Mouse (Mus musculus): ENCODE measurements around the gene Foxo3. TPM values are rescaled to one million over a fixed set of nuclear protein-coding genes. Genes with fewer than 3 reads are reported as not detected.

Foxo3 gene
- total RNA-seq, 2 experiments from 2014 or later: 29.4 to 33.1 TPM

DNA sequence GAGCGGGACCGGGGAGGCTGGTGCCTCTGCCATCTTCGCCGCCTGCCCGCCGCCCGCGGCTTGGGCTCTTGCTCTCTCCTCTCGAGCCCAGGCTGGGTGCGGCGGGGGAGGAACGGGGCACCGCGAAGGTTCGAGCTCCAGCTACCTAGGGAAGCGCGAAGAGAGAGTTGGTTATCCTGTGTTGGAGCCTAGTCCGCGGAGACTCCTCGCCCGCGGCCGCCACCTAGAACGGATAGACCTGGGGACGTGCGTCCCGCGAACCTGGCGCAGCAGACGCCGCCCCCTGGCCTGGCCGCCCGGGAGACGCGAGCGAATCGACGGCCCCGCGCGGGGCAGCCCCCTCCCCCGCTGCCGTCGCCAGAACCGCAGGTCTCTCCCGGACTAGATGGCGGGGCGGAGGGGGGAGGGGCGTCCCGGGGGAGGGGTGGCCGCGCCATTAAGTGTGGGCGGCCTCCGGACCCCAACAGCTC, 1.1 kb downstream of the Foxo3 start:
- DNase-seq: peak; percentile 56

DNA sequence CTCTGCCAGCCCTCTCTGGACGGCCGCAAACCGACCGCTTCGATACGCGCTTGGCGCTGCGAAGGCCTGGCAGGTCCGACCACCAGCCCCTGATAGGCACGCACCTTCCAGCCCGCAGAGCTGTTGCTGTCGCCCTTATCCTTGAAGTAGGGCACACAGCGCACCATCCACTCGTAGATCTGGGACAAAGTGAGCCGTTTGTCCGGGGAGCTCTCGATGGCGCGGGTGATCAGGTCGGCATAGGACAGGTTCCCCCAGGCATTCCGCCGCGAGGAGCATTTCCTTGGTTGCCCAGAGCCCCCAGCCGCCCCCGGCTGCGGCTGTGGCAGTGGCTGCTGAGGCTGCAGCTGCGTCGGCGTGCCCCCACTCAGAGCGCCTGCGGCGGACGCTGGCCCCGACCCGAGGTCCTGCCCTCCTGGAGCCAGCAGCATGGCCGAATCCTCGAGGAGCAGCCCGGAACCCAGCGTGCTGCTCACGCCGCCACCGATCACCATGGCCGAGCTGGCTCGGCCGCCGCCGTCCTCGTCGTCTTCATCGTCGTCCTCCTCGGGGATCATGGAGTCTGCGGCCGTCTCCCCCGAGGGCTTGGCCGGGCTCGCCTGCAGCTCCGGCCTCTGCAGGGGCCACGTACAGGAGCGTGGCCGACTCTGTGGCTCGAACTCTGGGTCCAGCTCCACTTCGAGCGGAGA, 1.7 kb downstream of the Foxo3 start:
- DNase-seq: peak; percentile 34

GRCm38 (mm10) chr10:42273760-42274691, 2.5 kb downstream of the Foxo3 start:
- peak; percentile 26 for DNase-seq

- no peak for DNase-seq
Measured at GRCm38 (mm10) chr10:42273403-42273759, 3.2 kb downstream of the Foxo3 start.

DNA sequence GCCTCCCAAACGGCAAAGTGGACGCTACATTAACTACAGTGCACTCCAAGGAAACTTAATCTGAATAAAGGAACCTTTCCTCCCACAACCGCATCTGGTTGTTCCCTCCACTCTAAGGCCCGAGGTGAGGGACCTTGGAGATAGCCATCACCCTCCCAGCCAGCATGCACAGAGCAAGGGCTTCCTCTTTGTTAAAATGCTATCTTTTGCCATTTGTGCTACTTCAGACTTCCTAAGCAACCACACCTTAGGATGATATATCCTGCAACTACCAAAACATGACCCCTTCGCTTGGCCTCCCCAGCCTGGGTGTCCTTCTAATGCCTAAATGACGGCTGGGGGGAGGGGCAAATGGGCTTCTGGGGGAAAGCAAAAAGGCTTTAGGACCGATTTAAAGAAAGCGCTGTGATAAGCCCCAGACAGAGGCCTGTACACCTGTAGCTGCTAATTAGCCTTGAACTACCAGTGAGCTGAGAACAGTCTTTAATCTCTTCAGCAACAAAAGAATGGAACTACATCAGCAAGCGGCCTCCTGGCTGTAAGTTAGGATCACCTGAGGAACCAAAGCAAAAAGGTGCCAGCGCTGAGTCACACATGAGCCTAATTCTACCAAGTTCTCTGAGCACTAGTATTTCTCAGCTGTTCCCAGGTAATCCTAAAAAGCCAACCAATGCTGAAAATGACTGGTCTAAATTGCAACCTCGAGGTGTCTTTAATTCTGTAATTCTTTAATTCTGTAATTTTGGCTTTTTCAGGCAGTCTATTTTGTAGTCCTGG, 4.9 kb downstream of the Foxo3 start:
- no peak for DNase-seq

DNA sequence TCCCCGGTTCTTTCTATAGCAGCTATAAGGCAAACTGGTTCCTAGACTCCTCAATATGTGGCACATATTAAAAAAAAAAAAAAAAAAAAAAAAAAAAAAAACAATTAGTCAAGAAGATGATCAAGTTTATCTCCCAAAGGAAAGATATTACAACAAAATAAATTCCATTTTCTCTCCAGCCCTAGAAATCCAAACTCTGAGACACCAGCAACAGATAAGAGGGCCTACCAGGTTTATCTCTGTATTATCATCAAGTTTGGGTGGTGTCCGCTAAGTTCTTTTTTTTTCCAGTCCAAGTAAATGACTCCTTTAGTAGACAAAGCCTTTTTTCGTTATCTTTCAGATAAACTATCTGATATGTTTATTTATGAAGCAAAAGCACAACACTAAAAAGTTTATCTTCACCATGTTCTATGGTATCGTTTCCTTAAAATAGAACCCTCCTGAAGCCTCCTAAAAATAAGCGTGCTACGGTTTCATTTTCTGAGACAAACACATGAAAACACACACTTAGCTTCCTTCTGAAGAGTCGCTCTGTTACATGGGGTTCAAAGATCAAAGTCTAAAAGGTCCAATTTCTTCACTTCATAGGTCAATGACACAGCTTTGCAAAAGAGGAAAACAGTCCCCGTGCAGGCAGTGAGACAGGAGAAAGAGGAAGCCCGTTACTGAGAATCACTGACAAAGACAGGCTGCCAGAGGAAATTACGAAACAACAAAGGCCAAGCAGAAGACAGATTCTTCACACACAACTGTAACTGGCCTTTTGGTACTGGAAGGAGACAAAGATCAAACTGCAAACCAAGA, 6.1 kb downstream of the Foxo3 start:
- DNase-seq: no peak

GRCm38 (mm10) chr10:42269281-42270025, 7.1 kb downstream of the Foxo3 start:
- no peak for DNase-seq

DNA sequence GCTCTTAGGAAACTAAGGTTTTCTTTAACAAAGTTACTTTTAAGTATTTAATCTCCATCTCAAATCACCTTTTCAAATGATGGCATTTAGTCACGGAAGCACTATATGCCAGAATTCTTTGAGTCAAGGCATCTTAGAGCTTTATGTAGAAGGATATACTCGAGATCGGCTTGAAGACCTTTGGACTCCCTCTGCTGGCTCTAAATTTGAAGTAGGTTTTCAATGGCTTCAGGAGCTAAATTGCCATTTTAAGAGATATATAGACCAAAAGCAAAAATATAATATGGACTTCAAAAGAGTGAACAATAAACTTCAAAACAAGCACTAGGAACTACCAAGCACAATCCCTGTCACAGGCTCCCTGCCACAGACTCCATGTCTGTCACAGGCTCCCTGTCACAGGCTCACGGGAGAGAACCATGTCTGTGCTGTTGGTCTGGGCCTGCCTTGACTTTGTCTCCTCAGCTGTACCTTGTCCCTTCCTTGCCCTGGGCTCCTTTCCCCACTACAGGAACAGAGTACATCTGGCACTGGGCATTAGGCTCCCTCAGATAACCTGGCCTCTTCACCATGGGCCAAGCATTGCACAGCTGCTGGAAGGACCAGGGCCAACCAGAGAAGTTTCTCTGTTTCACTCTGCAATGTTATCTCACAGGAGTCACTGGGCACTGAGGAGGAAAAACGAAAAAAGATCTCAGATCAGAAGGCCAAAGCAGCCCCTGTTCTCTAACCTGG, 8.6 kb downstream of the Foxo3 start:
- no peak for DNase-seq

- no peak for DNase-seq
Measured at GRCm38 (mm10) chr10:42265021-42265689, 11.4 kb downstream of the Foxo3 start.

GRCm38 (mm10) chr10:42264195-42264594, 12.4 kb downstream of the Foxo3 start:
- DNase-seq: no peak

DNA sequence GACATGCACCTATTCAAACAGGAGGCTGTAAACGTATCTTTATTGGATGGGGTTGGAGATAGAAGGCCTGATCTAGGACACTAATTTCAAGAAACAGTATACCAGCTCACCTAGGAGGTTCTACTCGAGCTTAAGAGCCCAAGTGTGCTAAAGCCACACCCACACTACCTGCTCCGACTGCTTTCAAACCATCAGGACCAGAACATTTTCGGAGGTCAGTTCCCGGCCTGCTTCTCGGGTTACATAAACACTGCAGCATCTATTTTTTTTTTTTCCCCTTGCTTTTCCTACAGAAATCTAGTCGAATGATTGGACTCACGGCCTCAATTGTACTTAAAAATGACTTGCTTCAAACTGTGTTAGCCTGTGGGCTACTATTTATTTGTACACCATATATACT, 12.9 kb downstream of the Foxo3 start:
- no peak for DNase-seq

DNA sequence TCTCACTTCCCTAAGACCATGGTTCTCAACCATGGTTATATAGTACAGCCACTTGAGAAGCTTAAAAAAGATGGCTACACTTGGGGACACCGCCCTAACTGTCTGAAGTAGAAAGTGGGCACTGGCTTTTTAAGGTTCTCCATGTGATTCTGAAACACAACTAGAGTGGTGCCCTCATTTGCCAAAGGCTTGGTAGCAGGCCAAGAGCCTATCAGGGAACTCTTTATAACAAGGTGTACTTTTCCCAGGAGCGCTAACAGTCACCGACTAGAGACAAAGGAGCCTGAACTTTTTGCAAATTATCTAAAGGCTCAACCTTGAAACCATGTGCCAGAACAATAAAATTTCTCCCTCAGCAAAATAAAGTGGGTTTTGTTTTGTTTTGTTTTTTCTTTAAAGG, 14.5 kb downstream of the Foxo3 start:
- DNase-seq: no peak

- DNase-seq: no peak
Measured at GRCm38 (mm10) chr10:42261103-42261502, 15.5 kb downstream of the Foxo3 start.

DNA sequence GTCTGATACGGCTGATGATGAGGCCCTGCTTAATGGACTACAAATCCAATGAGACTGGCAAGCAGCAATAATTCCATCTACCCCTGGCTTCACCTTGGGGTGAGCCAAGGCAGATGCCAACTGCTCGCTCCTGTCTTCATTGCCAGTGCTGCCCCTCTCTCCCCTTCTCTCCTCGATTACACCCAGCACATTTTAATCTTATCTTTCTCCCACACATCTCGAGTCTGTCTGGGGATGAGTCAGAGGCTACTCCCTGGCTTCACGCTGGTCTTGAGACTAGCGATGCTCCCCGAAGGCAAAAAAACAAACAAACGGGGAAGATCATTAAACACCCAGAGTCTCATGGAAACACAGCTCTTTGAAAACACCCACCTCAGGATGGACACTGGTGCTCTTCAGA, 16.0 kb downstream of the Foxo3 start:
- DNase-seq: no peak

GRCm38 (mm10) chr10:42259602-42260001, 17.0 kb downstream of the Foxo3 start:
- DNase-seq: no peak

DNA sequence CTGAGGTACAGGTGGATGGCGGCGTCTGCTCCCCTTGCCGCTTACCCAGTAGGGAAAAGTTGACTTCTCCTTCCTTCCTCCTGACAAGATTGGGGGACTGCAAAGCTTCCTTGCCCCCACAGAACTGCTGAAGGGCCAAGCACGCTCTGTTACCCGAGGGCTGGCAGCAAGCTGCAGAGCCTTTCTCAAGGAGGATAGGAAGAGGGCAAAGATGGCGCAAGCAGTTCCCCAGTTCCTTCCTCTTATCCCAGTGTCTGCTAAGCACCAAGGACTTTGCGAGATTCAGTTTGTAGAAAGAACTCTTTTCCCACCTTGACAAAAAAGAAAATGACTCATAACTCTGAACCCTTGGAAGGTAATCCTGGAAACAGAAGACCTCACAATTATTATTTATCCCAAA, 18.6 kb downstream of the Foxo3 start:
- no peak for DNase-seq

- DNase-seq: no peak
Measured at GRCm38 (mm10) chr10:42254788-42255187, 21.8 kb downstream of the Foxo3 start.

DNA sequence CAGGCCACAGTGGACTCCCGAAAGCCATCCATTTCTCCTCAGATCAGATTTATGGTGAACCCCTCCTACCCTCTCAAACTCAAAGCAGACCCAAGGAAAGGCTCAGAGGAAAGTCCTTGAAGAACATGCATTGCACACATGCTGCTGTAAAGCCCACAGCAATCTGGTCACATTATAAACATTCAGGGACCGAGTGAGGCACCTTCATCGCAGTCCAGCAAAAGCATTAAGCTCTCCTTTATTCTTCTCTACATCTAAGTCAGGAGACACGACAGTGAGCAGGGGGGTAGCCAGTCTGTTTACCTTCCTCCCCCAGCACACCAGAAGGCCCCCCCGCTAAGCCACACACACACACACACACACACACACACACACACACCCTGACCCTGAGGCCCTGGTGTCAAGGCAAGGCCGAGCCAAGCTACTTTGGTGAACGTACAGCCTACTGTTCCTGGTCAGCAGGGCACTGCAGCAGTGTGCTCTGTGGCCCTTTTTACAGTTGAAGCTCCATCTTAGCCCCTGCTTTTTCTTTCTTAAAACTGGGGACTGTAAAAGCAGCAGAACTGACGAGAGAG, 24.7 kb downstream of the Foxo3 start:
- DNase-seq: no peak

GRCm38 (mm10) chr10:42251203-42251602, 25.4 kb downstream of the Foxo3 start:
- peak; percentile 51 for DNase-seq

DNA sequence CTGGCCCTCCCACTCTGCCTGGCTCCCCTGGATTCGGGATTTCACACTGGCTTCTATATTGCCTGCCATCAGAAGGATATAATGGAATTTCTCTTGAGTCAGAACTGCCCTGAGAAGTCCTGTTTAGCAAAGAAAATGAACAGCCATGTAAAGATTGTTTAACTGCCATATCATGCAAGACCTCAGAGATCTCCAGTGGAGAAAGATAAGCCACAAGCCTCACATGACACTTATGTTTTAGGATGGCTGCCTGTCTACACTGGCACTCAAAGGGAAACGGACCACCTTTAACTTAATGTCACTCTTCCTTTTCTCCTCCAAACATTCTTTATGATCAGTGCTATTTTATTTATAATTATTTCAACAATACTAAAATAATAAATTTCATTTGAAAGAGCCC, 26.6 kb downstream of the Foxo3 start:
- DNase-seq: no peak
